Mouse (Mus musculus): ENCODE measurements around the gene Dnah2. TPM values are rescaled to one million over a fixed set of nuclear protein-coding genes. Genes with fewer than 3 reads are reported as not detected.

Dnah2 gene
- polyA plus RNA-seq, 1 experiment from 2014 or later = 2.7 TPM

DNA sequence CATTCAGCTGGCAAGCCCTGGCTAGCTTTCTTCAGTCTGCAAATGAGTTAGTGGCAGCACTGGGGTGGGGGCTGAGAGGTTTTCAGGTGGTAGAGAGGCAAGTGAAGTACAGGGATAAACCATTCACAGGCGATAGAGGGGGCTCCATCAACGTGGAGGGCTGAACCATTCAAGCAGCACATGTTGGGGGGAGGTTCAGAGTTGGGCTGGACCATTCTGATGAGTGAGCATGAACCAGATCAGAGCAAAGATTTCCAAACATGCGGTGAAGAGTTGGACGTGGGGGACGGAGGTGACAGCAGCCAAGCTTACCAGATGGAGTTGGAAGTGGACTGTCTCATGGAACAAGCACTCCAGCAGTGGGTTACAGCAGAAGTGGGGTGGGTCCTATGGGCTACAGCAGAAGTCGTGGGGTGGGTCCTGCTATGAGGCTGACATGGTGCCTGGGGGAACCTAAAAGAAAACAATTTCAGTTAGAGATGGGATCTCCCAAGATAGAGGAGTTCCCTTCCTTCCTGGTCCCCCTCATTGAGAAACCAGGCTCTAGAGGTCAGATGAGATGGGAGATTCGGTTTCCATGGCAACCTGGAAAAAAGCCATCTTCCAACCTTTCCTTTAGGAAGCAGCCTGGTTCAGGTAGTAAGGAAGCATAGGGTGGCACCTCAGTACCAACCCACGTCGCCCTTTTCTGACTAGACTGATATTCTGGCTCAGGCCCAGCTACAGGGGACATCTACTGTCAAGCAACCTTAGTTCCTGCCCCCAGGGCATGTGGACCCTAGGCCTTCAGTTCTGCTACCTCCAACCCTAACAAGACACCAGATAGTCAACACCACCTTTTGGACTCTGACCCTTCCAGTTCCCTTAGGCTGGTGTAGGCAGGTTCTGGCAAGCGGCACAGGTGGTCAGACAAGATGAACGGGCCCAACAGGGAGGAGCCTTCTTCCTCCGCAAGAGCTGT, 135.4 kb downstream of the Dnah2 start, which contains the start of gene Kdm6b:
TSS of gene Kdm6b (minus strand) at position 455 of the 961 bp plus-strand sequence.
- DNase-seq (ENCODE audit: low spot score) = peak; percentile 87
- ATAC-seq = no peak
- peak within 1 kb of the TSS; percentile 99 for H3K27ac ChIP-seq (ENCODE audit: low read depth, low read length)
- H3K9me3 ChIP-seq (replicated peaks; ENCODE audit: control insufficient read depth, low read length) = no peaks in the 10 kb centered on the region
- H3K4me3 ChIP-seq (ENCODE audit: low read depth, low read length) = peak within 1 kb of the TSS; percentile 77
- WGBS = 33% methylated on average over 12 of the region's 12 CpGs
- H3K4me2 ChIP-seq (ENCODE audit: low read length) = peak within 1 kb of the TSS; percentile 99
- peaks cover 45% of the 10 kb centered on the region for H3K4me1 ChIP-seq (ENCODE audit: control insufficient read depth, insufficient read depth, low read length)
- H3K36me3 ChIP-seq (ENCODE audit: control insufficient read depth, insufficient read depth, low read length) = peaks cover 19% of the 10 kb centered on the region
- H3K27me3 ChIP-seq (replicated peaks; ENCODE audit: control insufficient read depth, insufficient read depth, low read length) = no peaks in the 10 kb centered on the region
- H3K9ac ChIP-seq (ENCODE audit: low read length) = peak within 1 kb of the TSS; percentile 99

DNA sequence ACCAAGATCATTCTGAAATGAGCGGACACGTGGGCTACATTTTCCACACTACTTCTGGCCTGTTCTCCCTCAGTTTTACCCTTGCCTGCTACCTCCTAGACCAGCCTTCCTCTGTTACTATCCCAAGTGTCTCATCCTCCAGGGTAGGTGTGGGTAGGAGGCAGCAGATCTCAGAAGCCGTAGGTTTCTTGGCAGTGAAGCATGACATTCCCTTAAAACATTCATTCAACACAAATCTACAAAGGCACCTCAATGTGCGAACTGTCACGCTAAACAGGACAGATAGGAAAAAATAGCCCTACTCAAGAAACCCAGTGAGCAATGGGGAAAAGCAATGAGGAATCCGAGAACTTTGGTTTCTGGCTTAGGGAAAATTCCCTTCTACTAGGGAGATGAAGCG, 136.4 kb downstream of the Dnah2 start:
- Histone ChIP-seq H3K4me2 (ENCODE audit: low read length) (peak overlapping the region; percentile 99), H3K9me3 (replicated peaks; ENCODE audit: control insufficient read depth, low read length) (no peaks in the 10 kb centered on the region), H3K36me3 (ENCODE audit: control insufficient read depth, insufficient read depth, low read length) (peaks cover 26% of the 10 kb centered on the region), H3K4me1 (ENCODE audit: control insufficient read depth, insufficient read depth, low read length) (peaks cover 48% of the 10 kb centered on the region), H3K4me3 (ENCODE audit: low read depth, low read length) (peak overlapping the region; percentile 77), H3K27me3 (replicated peaks; ENCODE audit: control insufficient read depth, insufficient read depth, low read length) (no peaks in the 10 kb centered on the region), H3K9ac (ENCODE audit: low read length) (peak overlapping the region; percentile 92; the same call in 1 of the 2 replicates), H3K27ac (ENCODE audit: low read depth, low read length) (peak overlapping the region; percentile 99; the same call in 1 of the 2 replicates)
- WGBS = 65% methylated on average over 7 of the region's 7 CpGs
- DNase-seq (ENCODE audit: low spot score) = no peak
- no peak for ATAC-seq

DNA sequence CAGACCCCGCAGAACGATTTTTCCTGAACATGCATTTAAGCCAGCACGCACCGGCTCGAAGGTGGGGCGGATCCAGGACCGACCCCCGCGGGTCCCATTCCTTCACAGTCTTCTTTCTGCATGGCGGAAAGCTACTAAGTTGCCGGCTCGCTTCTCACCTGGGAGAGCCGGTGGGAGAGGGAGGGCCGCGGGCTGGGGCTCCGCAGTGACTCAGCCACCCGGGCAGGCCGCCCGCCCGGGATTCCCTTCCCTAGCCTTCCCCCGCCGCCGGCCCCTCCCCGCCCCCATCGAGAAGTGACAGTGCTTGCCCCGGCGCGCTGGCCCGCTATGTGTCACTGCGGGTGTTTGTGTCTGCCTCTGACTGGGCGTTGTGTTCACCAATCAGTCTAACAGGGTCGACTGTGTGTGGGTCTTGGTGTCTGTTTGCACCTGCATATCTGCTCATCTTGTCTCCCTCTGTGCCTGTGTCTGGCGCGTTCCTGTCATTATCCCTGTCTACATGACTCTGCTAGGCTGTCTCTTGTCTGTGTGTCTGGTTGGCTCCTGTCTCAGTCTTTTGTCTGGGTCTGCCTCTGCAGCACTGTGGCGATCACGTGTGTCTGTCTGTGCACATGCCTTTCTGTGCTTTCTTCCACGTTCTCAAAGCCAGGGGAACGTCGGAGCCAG, 137.2 kb downstream of the Dnah2 start:
- Histone ChIP-seq H3K27ac (ENCODE audit: low read depth, low read length) (peak overlapping the region; percentile 99), H3K9ac (ENCODE audit: low read length) (peak overlapping the region; percentile 92), H3K27me3 (replicated peaks; ENCODE audit: control insufficient read depth, insufficient read depth, low read length) (no peaks in the 10 kb centered on the region), H3K4me2 (ENCODE audit: low read length) (peak overlapping the region; percentile 99), H3K9me3 (replicated peaks; ENCODE audit: control insufficient read depth, low read length) (no peaks in the 10 kb centered on the region), H3K4me3 (ENCODE audit: low read depth, low read length) (peak overlapping the region; percentile 77), H3K4me1 (ENCODE audit: control insufficient read depth, insufficient read depth, low read length) (peaks cover 41% of the 10 kb centered on the region), H3K36me3 (ENCODE audit: control insufficient read depth, insufficient read depth, low read length) (peaks cover 34% of the 10 kb centered on the region)
- DNase-seq (ENCODE audit: low spot score) = peak; percentile 58
- WGBS = 0% methylated on average over 37 of the region's 39 CpGs
- ATAC-seq = no peak

DNA sequence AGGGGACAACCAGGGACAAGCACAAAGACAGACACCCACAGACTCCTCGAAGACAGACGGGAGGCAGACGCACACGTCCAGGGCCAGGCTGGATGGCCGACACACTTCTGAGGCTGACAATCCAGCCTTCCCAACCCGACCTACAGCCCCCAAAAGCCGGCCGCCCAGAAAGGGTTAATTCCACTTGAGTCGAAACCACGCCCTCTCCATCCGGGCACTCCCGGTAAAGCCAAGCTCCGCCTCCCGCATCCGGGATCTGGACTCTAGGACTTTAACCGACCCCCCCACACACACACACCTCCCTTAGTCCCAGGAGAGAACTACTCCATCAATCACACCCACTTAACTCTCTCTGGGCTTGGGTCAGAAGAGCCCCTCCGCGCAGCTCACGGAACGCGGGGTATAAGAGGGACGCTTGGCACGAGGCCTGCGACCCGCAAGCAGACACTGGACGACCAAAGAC, 137.8 kb downstream of the Dnah2 start:
- peak; percentile 45 for ATAC-seq
- Histone ChIP-seq H3K4me2 (ENCODE audit: low read length) (peak overlapping the region; percentile 99), H3K27me3 (replicated peaks; ENCODE audit: control insufficient read depth, insufficient read depth, low read length) (no peaks in the 10 kb centered on the region), H3K4me3 (ENCODE audit: low read depth, low read length) (peak overlapping the region; percentile 77), H3K27ac (ENCODE audit: low read depth, low read length) (peak overlapping the region; percentile 99), H3K36me3 (ENCODE audit: control insufficient read depth, insufficient read depth, low read length) (peaks cover 40% of the 10 kb centered on the region), H3K9me3 (replicated peaks; ENCODE audit: control insufficient read depth, low read length) (no peaks in the 10 kb centered on the region), H3K4me1 (ENCODE audit: control insufficient read depth, insufficient read depth, low read length) (peaks cover 39% of the 10 kb centered on the region), H3K9ac (ENCODE audit: low read length) (peak overlapping the region; percentile 92)
- peak; percentile 98 for DNase-seq (ENCODE audit: low spot score)
- under 1% methylated on average over 26 of the region's 26 CpGs for WGBS

DNA sequence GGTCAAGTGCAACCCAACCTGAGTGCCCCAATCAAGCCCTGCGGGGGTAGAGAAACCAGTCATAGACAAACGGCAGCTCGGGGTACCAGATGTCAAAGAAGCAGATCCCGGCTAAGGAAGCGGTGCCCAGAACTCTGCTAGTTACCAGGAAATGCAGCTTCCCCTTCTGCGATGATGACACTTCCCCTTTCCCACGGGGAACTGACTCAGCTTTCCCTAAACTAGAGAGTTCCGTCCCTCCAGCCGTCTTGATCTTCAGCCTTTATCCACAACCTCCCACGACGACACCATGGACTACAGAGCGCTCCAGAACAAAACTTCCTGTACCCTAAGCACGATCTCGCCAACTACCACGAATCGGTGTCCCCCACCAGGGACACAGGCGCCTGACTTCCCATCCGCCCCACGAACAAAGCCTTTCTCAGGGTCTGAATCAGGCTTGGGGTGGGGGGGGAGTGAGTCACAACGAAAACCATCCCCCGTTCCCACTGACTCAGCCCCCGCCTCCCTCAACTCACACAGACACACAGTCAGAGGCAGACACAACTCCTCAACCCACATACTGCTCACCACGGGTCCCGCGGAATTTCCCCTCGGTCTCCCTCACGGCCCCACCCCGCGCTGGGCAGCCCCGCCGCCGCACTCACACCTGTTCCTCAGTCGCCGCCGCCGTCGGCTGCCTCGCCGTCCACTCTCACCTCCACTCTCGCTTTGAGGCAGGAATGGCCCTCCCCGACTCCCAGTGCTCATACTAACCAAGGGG, 138.4 kb downstream of the Dnah2 start:
- H3K9me3 ChIP-seq (replicated peaks; ENCODE audit: control insufficient read depth, low read length) = no peaks in the 10 kb centered on the region
- peak overlapping the region; percentile 99 for H3K4me2 ChIP-seq (ENCODE audit: low read length)
- H3K4me3 ChIP-seq (ENCODE audit: low read depth, low read length) = peak overlapping the region; percentile 77
- DNase-seq (ENCODE audit: low spot score) (no peak), ATAC-seq (peak; percentile 15)
- H3K36me3 ChIP-seq (ENCODE audit: control insufficient read depth, insufficient read depth, low read length) = peaks cover 46% of the 10 kb centered on the region
- no peaks in the 10 kb centered on the region for H3K27me3 ChIP-seq (replicated peaks; ENCODE audit: control insufficient read depth, insufficient read depth, low read length)
- H3K27ac ChIP-seq (ENCODE audit: low read depth, low read length) = peak overlapping the region; percentile 99
- WGBS = under 1% methylated on average over 41 of the region's 41 CpGs
- peak overlapping the region; percentile 92 for H3K9ac ChIP-seq (ENCODE audit: low read length)
- H3K4me1 ChIP-seq (ENCODE audit: control insufficient read depth, insufficient read depth, low read length) = peaks cover 39% of the 10 kb centered on the region

DNA sequence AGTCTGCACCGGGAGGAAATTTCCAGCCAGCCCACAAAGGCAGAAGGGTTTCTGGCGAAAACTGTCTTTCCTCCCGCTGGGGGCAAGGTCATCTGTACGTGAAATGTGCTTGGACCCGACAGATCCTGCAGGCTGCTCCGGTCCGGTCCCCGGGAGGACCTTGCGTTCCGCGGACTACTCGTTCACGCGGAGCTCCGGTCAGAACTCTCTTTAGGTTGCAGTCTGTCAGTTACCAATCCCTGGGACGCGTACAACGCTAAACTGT, 138.9 kb downstream of the Dnah2 start:
- H3K9me3 ChIP-seq (replicated peaks; ENCODE audit: control insufficient read depth, low read length) = no peaks in the 10 kb centered on the region
- peak overlapping the region; percentile 99 for H3K27ac ChIP-seq (ENCODE audit: low read depth, low read length)
- no peaks in the 10 kb centered on the region for H3K27me3 ChIP-seq (replicated peaks; ENCODE audit: control insufficient read depth, insufficient read depth, low read length)
- peak overlapping the region; percentile 92 for H3K9ac ChIP-seq (ENCODE audit: low read length)
- no peak for ATAC-seq
- peak overlapping the region; percentile 99 for H3K4me2 ChIP-seq (ENCODE audit: low read length)
- peaks cover 38% of the 10 kb centered on the region for H3K4me1 ChIP-seq (ENCODE audit: control insufficient read depth, insufficient read depth, low read length)
- H3K36me3 ChIP-seq (ENCODE audit: control insufficient read depth, insufficient read depth, low read length) = peaks cover 51% of the 10 kb centered on the region
- WGBS = under 1% methylated on average over 18 of the region's 18 CpGs
- DNase-seq (ENCODE audit: low spot score) = no peak
- peak overlapping the region; percentile 77 for H3K4me3 ChIP-seq (ENCODE audit: low read depth, low read length)

DNA sequence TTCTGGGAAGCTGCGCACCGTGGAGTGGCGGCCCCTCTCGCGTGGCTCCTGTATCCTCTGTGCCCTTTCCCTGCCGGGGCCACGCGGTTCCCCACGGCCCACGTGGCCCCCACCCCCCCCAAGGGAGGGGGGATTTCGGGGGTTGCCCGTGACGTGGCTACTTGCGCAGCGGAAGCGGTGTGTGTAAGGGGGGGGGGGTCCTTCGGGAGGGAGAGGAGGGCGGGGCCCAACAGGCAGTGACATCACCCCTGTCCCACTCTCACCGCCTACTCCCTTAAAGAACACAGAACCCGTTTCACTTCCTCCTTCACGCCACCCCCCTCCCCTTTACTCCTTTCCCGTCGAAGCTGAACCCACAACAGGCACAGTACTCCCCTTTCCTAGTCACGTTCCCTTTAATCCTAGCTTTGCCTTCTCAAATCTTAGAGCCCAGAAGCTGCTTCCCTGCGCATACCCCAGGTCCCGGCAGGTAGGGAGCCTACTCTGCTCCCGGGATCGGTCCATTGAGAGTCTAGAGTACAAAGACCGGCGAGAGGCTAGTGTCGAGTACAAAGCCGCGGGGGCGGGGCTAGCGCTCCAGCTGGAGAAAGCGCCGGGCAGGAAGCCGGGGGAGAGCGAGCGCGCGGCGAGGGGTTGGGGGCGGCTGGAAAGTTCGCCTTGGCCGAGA, 139.4 kb downstream of the Dnah2 start:
- H3K9ac ChIP-seq (ENCODE audit: low read length) = peak overlapping the region; percentile 92
- peaks cover 33% of the 10 kb centered on the region for H3K4me1 ChIP-seq (ENCODE audit: control insufficient read depth, insufficient read depth, low read length)
- peak overlapping the region; percentile 99 for H3K4me2 ChIP-seq (ENCODE audit: low read length)
- H3K27me3 ChIP-seq (replicated peaks; ENCODE audit: control insufficient read depth, insufficient read depth, low read length) = no peaks in the 10 kb centered on the region
- H3K9me3 ChIP-seq (replicated peaks; ENCODE audit: control insufficient read depth, low read length) = no peaks in the 10 kb centered on the region
- DNase-seq (ENCODE audit: low spot score) (peak; percentile 90), ATAC-seq (peak; percentile 49)
- peaks cover 56% of the 10 kb centered on the region for H3K36me3 ChIP-seq (ENCODE audit: control insufficient read depth, insufficient read depth, low read length)
- under 1% methylated on average over 43 of the region's 46 CpGs for WGBS
- H3K27ac ChIP-seq (ENCODE audit: low read depth, low read length) = peak overlapping the region; percentile 99
- peak overlapping the region; percentile 77 for H3K4me3 ChIP-seq (ENCODE audit: low read depth, low read length)
